Mouse (Mus musculus): ENCODE results near the gene Dnah9. TPM values are rescaled to one million over a fixed set of nuclear protein-coding genes. Genes with fewer than 3 reads are reported as not detected.

The Dnah9 gene
- polyA plus RNA-seq (2015; fragmentation: Nextera tagmentation; extraction: Ambion mirVana): 0.09 and 0.11 TPM in 2 replicates

- peak within 1 kb of the TSS; percentile 56 for H3K4me3 ChIP-seq (ENCODE audit: low read length)
- peak within 1 kb of the TSS; percentile 65 for H3K9ac ChIP-seq (ENCODE audit: low read depth, low read length)
- under 1% methylated on average over 53 of the region's 53 CpGs for WGBS
- peaks cover 4% of the 10 kb centered on the region; the same call in 1 of the 2 replicates for H3K27me3 ChIP-seq (replicated peaks; ENCODE audit: control insufficient read depth, insufficient read depth, low read length)
- H3K9me3 ChIP-seq (ENCODE audit: control insufficient read depth, low read length): no peaks in the 10 kb centered on the region
- peaks cover 5% of the 10 kb centered on the region; the same call in 1 of the 2 replicates for H3K4me1 ChIP-seq (ENCODE audit: control insufficient read depth, insufficient read depth, low read length)
- no peaks in the 10 kb centered on the region for H3K36me3 ChIP-seq (ENCODE audit: control insufficient read depth, insufficient read depth, low read length)
- H3K4me2 ChIP-seq (ENCODE audit: low read depth, low read length): peak within 1 kb of the TSS; percentile 98
- no peak within 1 kb of the TSS for H3K27ac ChIP-seq (ENCODE audit: low read length)
- peak; percentile 95 for ATAC-seq
Observed at GRCm38 (mm10) chr11:66167801-66168651, at the start of gene Dnah9. TSS of gene Dnah9 (minus strand) at chr11:66168551.

GRCm38 (mm10) chr11:66188627-66189287, 20.4 kb upstream of the Dnah9 start:
- 73% methylated on average over 3 of the region's 3 CpGs for WGBS
- H3K27me3 ChIP-seq (replicated peaks; ENCODE audit: control insufficient read depth, insufficient read depth, low read length): no peaks in the 10 kb centered on the region
- ATAC-seq: no peak
- no peaks in the 10 kb centered on the region for H3K4me1 ChIP-seq (ENCODE audit: control insufficient read depth, insufficient read depth, low read length)
- no peak overlapping the region for H3K4me3 ChIP-seq (ENCODE audit: low read length)
- H3K36me3 ChIP-seq (ENCODE audit: control insufficient read depth, insufficient read depth, low read length): no peaks in the 10 kb centered on the region
- no peaks in the 10 kb centered on the region for H3K9me3 ChIP-seq (ENCODE audit: control insufficient read depth, low read length)
- H3K27ac ChIP-seq (ENCODE audit: low read length): no peak overlapping the region
- no peak overlapping the region for H3K9ac ChIP-seq (ENCODE audit: low read depth, low read length)
- no peak overlapping the region for H3K4me2 ChIP-seq (ENCODE audit: low read depth, low read length)

- Histone ChIP-seq H3K4me1 (ENCODE audit: control insufficient read depth, insufficient read depth, low read length) (no peaks in the 10 kb centered on the region), H3K4me3 (ENCODE audit: low read length) (no peak overlapping the region), H3K9ac (ENCODE audit: low read depth, low read length) (no peak overlapping the region), H3K27ac (ENCODE audit: low read length) (no peak overlapping the region), H3K4me2 (ENCODE audit: low read depth, low read length) (no peak overlapping the region), H3K36me3 (ENCODE audit: control insufficient read depth, insufficient read depth, low read length) (no peaks in the 10 kb centered on the region), H3K27me3 (replicated peaks; ENCODE audit: control insufficient read depth, insufficient read depth, low read length) (no peaks in the 10 kb centered on the region), H3K9me3 (ENCODE audit: control insufficient read depth, low read length) (no peaks in the 10 kb centered on the region)
- WGBS: 78% methylated on average over 2 of the region's 2 CpGs
- ATAC-seq: no peak
Observed at GRCm38 (mm10) chr11:66188146-66188545, 19.8 kb upstream of the Dnah9 start.

- Histone ChIP-seq H3K36me3 (ENCODE audit: control insufficient read depth, insufficient read depth, low read length) (no peaks in the 10 kb centered on the region), H3K27me3 (replicated peaks; ENCODE audit: control insufficient read depth, insufficient read depth, low read length) (no peaks in the 10 kb centered on the region), H3K27ac (ENCODE audit: low read length) (no peak overlapping the region), H3K9ac (ENCODE audit: low read depth, low read length) (no peak overlapping the region), H3K4me1 (ENCODE audit: control insufficient read depth, insufficient read depth, low read length) (no peaks in the 10 kb centered on the region), H3K4me3 (ENCODE audit: low read length) (no peak overlapping the region), H3K4me2 (ENCODE audit: low read depth, low read length) (no peak overlapping the region), H3K9me3 (ENCODE audit: control insufficient read depth, low read length) (no peaks in the 10 kb centered on the region)
- no peak for ATAC-seq
- WGBS: 40% methylated on average over 2 of the region's 2 CpGs
Observed at GRCm38 (mm10) chr11:66177781-66178180, 9.4 kb upstream of the Dnah9 start.

GRCm38 (mm10) chr11:66164022-66164421, 4.3 kb downstream of the Dnah9 start:
- H3K9me3 ChIP-seq (ENCODE audit: control insufficient read depth, low read length): no peaks in the 10 kb centered on the region
- H3K4me3 ChIP-seq (ENCODE audit: low read length): no peak overlapping the region
- no peaks in the 10 kb centered on the region for H3K36me3 ChIP-seq (ENCODE audit: control insufficient read depth, insufficient read depth, low read length)
- no peak overlapping the region for H3K9ac ChIP-seq (ENCODE audit: low read depth, low read length)
- peaks cover 4% of the 10 kb centered on the region; the same call in 1 of the 2 replicates for H3K27me3 ChIP-seq (replicated peaks; ENCODE audit: control insufficient read depth, insufficient read depth, low read length)
- H3K27ac ChIP-seq (ENCODE audit: low read length): no peak overlapping the region
- peaks cover 5% of the 10 kb centered on the region; the same call in 1 of the 2 replicates for H3K4me1 ChIP-seq (ENCODE audit: control insufficient read depth, insufficient read depth, low read length)
- H3K4me2 ChIP-seq (ENCODE audit: low read depth, low read length): no peak overlapping the region
- ATAC-seq: no peak
- WGBS: 63% methylated on average over 2 of the region's 2 CpGs

GRCm38 (mm10) chr11:66140631-66141252, 27.6 kb downstream of the Dnah9 start:
- Histone ChIP-seq H3K4me1 (ENCODE audit: control insufficient read depth, insufficient read depth, low read length) (no peaks in the 10 kb centered on the region), H3K9ac (ENCODE audit: low read depth, low read length) (no peak overlapping the region), H3K4me2 (ENCODE audit: low read depth, low read length) (no peak overlapping the region), H3K9me3 (ENCODE audit: control insufficient read depth, low read length) (no peaks in the 10 kb centered on the region), H3K27me3 (replicated peaks; ENCODE audit: control insufficient read depth, insufficient read depth, low read length) (no peaks in the 10 kb centered on the region), H3K36me3 (ENCODE audit: control insufficient read depth, insufficient read depth, low read length) (no peaks in the 10 kb centered on the region), H3K4me3 (ENCODE audit: low read length) (no peak overlapping the region), H3K27ac (ENCODE audit: low read length) (no peak overlapping the region)
- 75% methylated on average over 11 of the region's 11 CpGs for WGBS
- ATAC-seq: no peak

GRCm38 (mm10) chr11:66134826-66135225, 33.5 kb downstream of the Dnah9 start:
- no peak overlapping the region for H3K4me3 ChIP-seq (ENCODE audit: low read length)
- no peak overlapping the region for H3K9ac ChIP-seq (ENCODE audit: low read depth, low read length)
- no peaks in the 10 kb centered on the region for H3K9me3 ChIP-seq (ENCODE audit: control insufficient read depth, low read length)
- H3K36me3 ChIP-seq (ENCODE audit: control insufficient read depth, insufficient read depth, low read length): no peaks in the 10 kb centered on the region
- H3K27ac ChIP-seq (ENCODE audit: low read length): no peak overlapping the region
- H3K4me1 ChIP-seq (ENCODE audit: control insufficient read depth, insufficient read depth, low read length): no peaks in the 10 kb centered on the region
- no peak for ATAC-seq
- 80% methylated on average over 6 of the region's 6 CpGs for WGBS
- H3K4me2 ChIP-seq (ENCODE audit: low read depth, low read length): no peak overlapping the region
- no peaks in the 10 kb centered on the region for H3K27me3 ChIP-seq (replicated peaks; ENCODE audit: control insufficient read depth, insufficient read depth, low read length)

- no peaks in the 10 kb centered on the region for H3K27me3 ChIP-seq (replicated peaks; ENCODE audit: control insufficient read depth, insufficient read depth, low read length)
- no peak overlapping the region for H3K9ac ChIP-seq (ENCODE audit: low read depth, low read length)
- H3K4me1 ChIP-seq (ENCODE audit: control insufficient read depth, insufficient read depth, low read length): no peaks in the 10 kb centered on the region
- no peak overlapping the region for H3K27ac ChIP-seq (ENCODE audit: low read length)
- H3K4me3 ChIP-seq (ENCODE audit: low read length): no peak overlapping the region
- no peaks in the 10 kb centered on the region for H3K9me3 ChIP-seq (ENCODE audit: control insufficient read depth, low read length)
- no peak for ATAC-seq
- no peaks in the 10 kb centered on the region for H3K36me3 ChIP-seq (ENCODE audit: control insufficient read depth, insufficient read depth, low read length)
- H3K4me2 ChIP-seq (ENCODE audit: low read depth, low read length): no peak overlapping the region
Observed at GRCm38 (mm10) chr11:66126150-66126549, 42.2 kb downstream of the Dnah9 start.

GRCm38 (mm10) chr11:66124496-66124895, 43.9 kb downstream of the Dnah9 start:
- Histone ChIP-seq H3K27me3 (replicated peaks; ENCODE audit: control insufficient read depth, insufficient read depth, low read length) (no peaks in the 10 kb centered on the region), H3K9me3 (ENCODE audit: control insufficient read depth, low read length) (no peaks in the 10 kb centered on the region), H3K4me1 (ENCODE audit: control insufficient read depth, insufficient read depth, low read length) (no peaks in the 10 kb centered on the region), H3K4me2 (ENCODE audit: low read depth, low read length) (no peak overlapping the region), H3K36me3 (ENCODE audit: control insufficient read depth, insufficient read depth, low read length) (no peaks in the 10 kb centered on the region), H3K27ac (ENCODE audit: low read length) (no peak overlapping the region), H3K4me3 (ENCODE audit: low read length) (no peak overlapping the region), H3K9ac (ENCODE audit: low read depth, low read length) (no peak overlapping the region)
- 64% methylated on average over 6 of the region's 6 CpGs for WGBS
- ATAC-seq: no peak

Data from intestine, embryonic 16.5 days (tissue).